Mouse (Mus musculus) lung, adult 18-20 months (tissue): ENCODE measurements around the gene Krt35.

ENCODE experiments used
- DNase-seq, 2 experiments: peaks; one replicate each; pipeline ENCODE4 v3.0.0; 2022; ENCODE audit warnings: mixed read lengths in 2 of 2

The Krt35 gene

GRCm38 (mm10) chr11:100096141-100096540, at the start of gene Krt35:
TSS of gene Krt35 (minus strand) at chr11:100096241.
- DNase-seq: no peak

- DNase-seq: peak; percentile 82 to 88
Observed at GRCm38 (mm10) chr11:100145104-100145503, 49.1 kb upstream of the Krt35 start.

- DNase-seq: peak in 1 of 2 experiments; percentile 28
Observed at GRCm38 (mm10) chr11:100140966-100141365, 44.9 kb upstream of the Krt35 start.

GRCm38 (mm10) chr11:100139391-100139790, 43.4 kb upstream of the Krt35 start:
- DNase-seq: peak in 1 of 2 experiments; percentile 36

GRCm38 (mm10) chr11:100138809-100139208, 42.8 kb upstream of the Krt35 start:
- peak in 1 of 2 experiments; percentile 38 for DNase-seq

- no peak for DNase-seq
Observed at GRCm38 (mm10) chr11:100137693-100138092, 41.7 kb upstream of the Krt35 start.

- no peak for DNase-seq
Observed at GRCm38 (mm10) chr11:100136559-100136958, 40.5 kb upstream of the Krt35 start.

GRCm38 (mm10) chr11:100135731-100136130, 39.7 kb upstream of the Krt35 start, which contains the start of gene Krt15:
TSS of gene Krt15 (minus strand) at chr11:100135928.
- no peak for DNase-seq

GRCm38 (mm10) chr11:100124901-100125300, 28.9 kb upstream of the Krt35 start:
- no peak for DNase-seq

- no peak for DNase-seq
Observed at GRCm38 (mm10) chr11:100121466-100121865, 25.4 kb upstream of the Krt35 start, which contains the start of gene Krt13. TSS of gene Krt13 (minus strand) at chr11:100121566.

GRCm38 (mm10) chr11:100120331-100120730, 24.3 kb upstream of the Krt35 start:
- peak in 1 of 2 experiments; percentile 55 for DNase-seq

- DNase-seq: peak; percentile 57 to 80
Observed at GRCm38 (mm10) chr11:100113742-100114029, 17.6 kb upstream of the Krt35 start.

GRCm38 (mm10) chr11:100112935-100113741, 17.1 kb upstream of the Krt35 start:
- peak in 1 of 2 experiments; percentile 3 for DNase-seq

GRCm38 (mm10) chr11:100105576-100106122, 9.6 kb upstream of the Krt35 start, which contains the start of gene Krt36:
TSS of gene Krt36 (minus strand) at chr11:100105626.
- DNase-seq: no peak

GRCm38 (mm10) chr11:100102693-100103429, 6.8 kb upstream of the Krt35 start:
- no peak for DNase-seq

- no peak for DNase-seq
Observed at GRCm38 (mm10) chr11:100100391-100100790, 4.3 kb upstream of the Krt35 start.

GRCm38 (mm10) chr11:100097819-100098218, 1.8 kb upstream of the Krt35 start:
- DNase-seq: peak in 1 of 2 experiments; percentile 37

- no peak for DNase-seq
Observed at GRCm38 (mm10) chr11:100088378-100089025, 7.5 kb downstream of the Krt35 start.

- DNase-seq: no peak
Observed at GRCm38 (mm10) chr11:100087861-100088260, 8.2 kb downstream of the Krt35 start, which contains the start of gene Krt32. TSS of gene Krt32 (minus strand) at chr11:100088226.

- peak in 1 of 2 experiments; percentile 37 for DNase-seq
Observed at GRCm38 (mm10) chr11:100073873-100074272, 22.2 kb downstream of the Krt35 start.

GRCm38 (mm10) chr11:100067293-100068036, 28.6 kb downstream of the Krt35 start:
- DNase-seq: peak; percentile 67 to 74
